Mouse (Mus musculus): ENCODE measurements around the gene Amd1.

GRCm38 (mm10) chr10:40300648-40301171, 1.3 kb downstream of the Amd1 start:
- TF ChIP-seq CTCF (IDR thresholded peaks at IDR 0.05; ENCODE audit: borderline replicate concordance, extremely low read depth, insufficient read depth, insufficient read length) (no peak), POLR2A (IDR thresholded peaks at IDR 0.05; ENCODE audit: borderline replicate concordance, extremely low read depth, insufficient read depth, insufficient read length, poor library complexity, severe bottlenecking) (peak; percentile 24; the same call in 1 of the 2 replicates)

All from brain, embryonic 14.5 days (tissue).